Mouse (Mus musculus) cerebellum, adult 2 months (tissue): ENCODE results near the gene Ptbp3.

Experiments used
- CTCF ChIP-seq: fragments of 200-500 bp; IDR thresholded peaks from 2 replicates; pipeline ENCODE4 v1.5.1; 2011; ENCODE audit warnings: low read depth, mild to moderate bottlenecking, control low read depth, low read length, moderate library complexity, borderline replicate concordance; ENCODE audit not compliant: insufficient read depth
- POLR2A ChIP-seq: fragments of 200-500 bp; IDR thresholded peaks from 2 replicates; pipeline ENCODE4 v1.6.1; 2011; ENCODE audit warnings: low read length, control low read depth, borderline replicate concordance; ENCODE audit not compliant: insufficient read depth

DNA sequence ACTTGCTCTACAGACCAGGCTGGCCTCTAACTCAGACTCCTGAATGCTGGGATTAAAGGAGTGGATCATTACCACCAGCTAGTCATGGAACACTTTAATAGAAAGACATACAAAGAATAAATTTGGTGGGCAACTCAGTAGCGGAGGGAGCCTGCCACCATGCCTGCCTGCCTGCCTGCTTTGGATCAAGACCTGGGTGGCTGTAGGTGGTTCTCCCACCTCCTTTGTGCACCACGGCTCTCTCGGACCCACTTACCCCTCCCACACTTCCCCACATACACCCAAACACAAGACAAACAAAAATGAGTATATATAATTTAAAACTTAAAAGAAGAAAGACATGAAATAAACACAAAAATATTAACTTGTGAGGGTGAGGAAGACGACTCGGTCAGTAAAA lies 92.1 kb downstream of the Ptbp3 start:
- TF ChIP-seq CTCF (no peak), POLR2A (no peak)
